Mouse (Mus musculus): ENCODE data around the gene Relch. TPM values are rescaled to one million over a fixed set of nuclear protein-coding genes. Genes with fewer than 3 reads are reported as not detected.

Gene Relch
- 29.2 TPM for polyA plus RNA-seq (2021)

- peak; percentile 92 for DNase-seq (ENCODE audit: low read depth, low spot score)
- in situ Hi-C loops (cut with MboI; ENCODE audit: low pct_unique_long_range_greater_than_20kb): loop anchor here (5.0 to 10.0 kb wide), 2 partner anchors 351 to 734 kb away; no protein-coding TSS in a partner anchor
- no peak for TF ChIP-seq CTCF (IDR thresholded peaks at IDR 0.05)
- ChIA-PET POLR2A (no interaction called here), CTCF (interaction anchor here (1.1 kb wide), 1 partner anchor 17 kb away, joined by 5 read pairs; no protein-coding TSS in a partner anchor)
- peak; percentile 92 for ATAC-seq
- H3K27me3 ChIP-seq: no peaks in the 10 kb centered on the region
Observed at GRCm38 (mm10) chr1:105663171-105663961, at the start of gene Relch, which contains the start of gene Pign. Gene Relch (plus strand): TSS chr1:105663861. Gene Pign (minus strand): TSS chr1:105663677.

- peak; percentile 48 for TF ChIP-seq CTCF (IDR thresholded peaks at IDR 0.05)
- DNase-seq (ENCODE audit: low read depth, low spot score): no peak
- ChIA-PET POLR2A (no interaction called here), CTCF (interaction anchor here (1.0 to 2.3 kb wide), 6 partner anchors 10 to 647 kb away, joined by 3 to 12 read pairs (median 3); no protein-coding TSS in a partner anchor)
- no peaks in the 10 kb centered on the region for H3K27me3 ChIP-seq
- in situ Hi-C loops (cut with MboI; ENCODE audit: low pct_unique_long_range_greater_than_20kb): loop anchor here (25.0 kb wide), 1 partner anchor 1818 kb away; no protein-coding TSS in a partner anchor
- peak; percentile 78 for ATAC-seq
Observed at GRCm38 (mm10) chr1:105630481-105630880, 33.2 kb upstream of the Relch start.

GRCm38 (mm10) chr1:105644093-105644492 is 19.6 kb upstream of the Relch start:
- ATAC-seq (no peak), DNase-seq (ENCODE audit: low read depth, low spot score) (no peak)
- no peaks in the 10 kb centered on the region for H3K27me3 ChIP-seq
- CTCF ChIA-PET: no interaction called here
- TF ChIP-seq CTCF (IDR thresholded peaks at IDR 0.05): no peak
- POLR2A ChIA-PET: no interaction called here
- in situ Hi-C loops (cut with MboI; ENCODE audit: low pct_unique_long_range_greater_than_20kb): loop anchor here (25.0 kb wide), 1 partner anchor 1832 kb away; no protein-coding TSS in a partner anchor

DNA sequence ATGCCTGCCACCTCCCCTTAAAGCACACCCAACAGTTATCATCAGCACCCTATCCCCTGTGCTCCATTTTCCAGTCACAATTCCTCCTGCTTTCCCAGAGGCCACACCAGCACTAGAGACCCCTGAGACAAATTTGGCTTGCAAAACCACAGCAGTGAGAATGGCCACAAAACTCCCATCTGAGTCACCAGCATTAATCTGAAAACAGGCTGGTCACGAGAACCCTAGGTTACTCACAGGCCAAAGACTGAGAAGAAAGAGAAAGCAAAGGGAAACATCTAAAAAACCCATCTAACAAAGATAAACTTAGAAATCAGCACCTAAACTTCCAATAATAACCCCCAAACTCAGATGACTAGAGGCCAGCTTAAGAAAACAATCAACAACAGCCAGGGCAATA is 13.0 kb upstream of the Relch start:
- no peak for DNase-seq (ENCODE audit: low read depth, low spot score)
- no peaks in the 10 kb centered on the region for H3K27me3 ChIP-seq
- no peak for TF ChIP-seq CTCF (IDR thresholded peaks at IDR 0.05)
- POLR2A ChIA-PET: no interaction called here
- CTCF ChIA-PET: interaction anchor here (1.3 kb wide), 1 partner anchor 15 kb away, joined by 4 read pairs; no protein-coding TSS in a partner anchor
- in situ Hi-C loops (cut with MboI; ENCODE audit: low pct_unique_long_range_greater_than_20kb): no loop called here
- ATAC-seq: no peak

DNA sequence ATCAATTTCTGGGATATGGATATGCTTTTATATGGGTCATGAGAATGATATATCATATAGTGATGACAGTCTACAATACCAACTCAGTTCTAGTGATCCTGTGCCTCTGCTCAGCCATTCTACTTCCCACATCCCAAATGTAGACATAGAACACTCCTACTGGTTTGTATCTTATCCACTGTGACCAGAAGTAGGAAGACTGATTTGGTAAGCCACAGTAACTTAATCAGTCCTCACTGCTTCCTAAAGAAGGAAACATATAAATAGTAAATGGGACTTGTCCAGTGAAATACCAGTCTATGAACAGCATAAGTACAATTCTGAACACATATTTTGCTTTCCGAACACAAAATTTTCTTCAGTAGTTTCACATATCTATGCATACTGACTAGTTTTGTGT is 9.7 kb upstream of the Relch start:
- CTCF ChIA-PET: no interaction called here
- DNase-seq (ENCODE audit: low read depth, low spot score) (no peak), ATAC-seq (no peak)
- in situ Hi-C loops (cut with MboI; ENCODE audit: low pct_unique_long_range_greater_than_20kb): no loop called here
- POLR2A ChIA-PET: interaction anchor here (1.3 kb wide), 1 partner anchor 12 kb away, joined by 3 read pairs; no protein-coding TSS in a partner anchor
- no peaks in the 10 kb centered on the region for H3K27me3 ChIP-seq
- TF ChIP-seq CTCF (IDR thresholded peaks at IDR 0.05): no peak

- DNase-seq (ENCODE audit: low read depth, low spot score) (no peak), ATAC-seq (no peak)
- ChIA-PET CTCF (interaction anchor here (0.6 to 1.5 kb wide), 11 partner anchors 11 to 377 kb away, joined by 3 to 8 read pairs (median 3); no protein-coding TSS in a partner anchor), POLR2A (no interaction called here)
- no peaks in the 10 kb centered on the region for H3K27me3 ChIP-seq
- in situ Hi-C loops (cut with MboI; ENCODE audit: low pct_unique_long_range_greater_than_20kb): loop anchor here (5.0 to 10.0 kb wide), 2 partner anchors 355 to 737 kb away; no protein-coding TSS in a partner anchor
- TF ChIP-seq CTCF (IDR thresholded peaks at IDR 0.05): no peak
Observed at GRCm38 (mm10) chr1:105660015-105660414, 3.6 kb upstream of the Relch start.

- ChIA-PET POLR2A (no interaction called here), CTCF (interaction anchor here (1.1 kb wide), 1 partner anchor 18 kb away, joined by 5 read pairs; no protein-coding TSS in a partner anchor)
- no peak for TF ChIP-seq CTCF (IDR thresholded peaks at IDR 0.05)
- no peaks in the 10 kb centered on the region for H3K27me3 ChIP-seq
- ATAC-seq (peak; percentile 5), DNase-seq (ENCODE audit: low read depth, low spot score) (no peak)
- in situ Hi-C loops (cut with MboI; ENCODE audit: low pct_unique_long_range_greater_than_20kb): loop anchor here (5.0 to 10.0 kb wide), 2 partner anchors 352 to 735 kb away; no protein-coding TSS in a partner anchor
Observed at GRCm38 (mm10) chr1:105662820-105663170, 866 bp upstream of the Relch start.

GRCm38 (mm10) chr1:105663962-105664812 is 526 bp downstream of the Relch start:
- TF ChIP-seq CTCF (IDR thresholded peaks at IDR 0.05): no peak
- in situ Hi-C loops (cut with MboI; ENCODE audit: low pct_unique_long_range_greater_than_20kb): loop anchor here (5.0 to 10.0 kb wide), 2 partner anchors 351 to 733 kb away; no protein-coding TSS in a partner anchor
- no peaks in the 10 kb centered on the region for H3K27me3 ChIP-seq
- POLR2A ChIA-PET: no interaction called here
- DNase-seq (ENCODE audit: low read depth, low spot score) (no peak), ATAC-seq (peak; percentile 31)
- CTCF ChIA-PET: interaction anchor here (1.0 to 2.7 kb wide), 3 partner anchors 16 to 28 kb away, joined by 3 to 13 read pairs (median 5); no protein-coding TSS in a partner anchor

DNA sequence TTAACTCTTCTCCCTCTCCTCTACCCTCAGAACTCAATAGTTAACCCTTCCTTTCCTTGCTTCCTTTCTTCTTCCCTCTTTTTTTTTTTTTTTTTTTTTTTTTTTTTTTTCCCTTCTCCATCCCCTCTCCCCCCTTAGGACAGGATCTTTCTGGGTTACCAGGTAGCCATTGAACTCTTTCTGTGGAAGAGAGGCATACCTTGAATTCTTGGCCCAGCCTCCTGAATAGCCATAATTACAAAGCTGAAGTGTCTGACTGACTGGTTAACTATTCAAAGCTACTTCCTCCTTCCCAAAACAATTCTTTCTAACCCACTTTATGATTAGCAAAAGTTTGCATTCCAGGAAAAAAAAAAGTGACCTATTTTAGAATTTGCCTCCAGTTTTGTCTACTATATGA is 6.0 kb downstream of the Relch start:
- no peaks in the 10 kb centered on the region for H3K27me3 ChIP-seq
- ChIA-PET CTCF (interaction anchor here (1.0 to 1.8 kb wide), 2 partner anchors 11 to 48 kb away, joined by 3 to 5 read pairs; no protein-coding TSS in a partner anchor), POLR2A (interaction anchor here (0.6 to 0.8 kb wide), 2 partner anchors 49 to 161 kb away, joined by 3 to 5 read pairs; no protein-coding TSS in a partner anchor)
- in situ Hi-C loops (cut with MboI; ENCODE audit: low pct_unique_long_range_greater_than_20kb): loop anchor here (10.0 kb wide), 1 partner anchor 345 kb away; no protein-coding TSS in a partner anchor
- ATAC-seq (no peak), DNase-seq (ENCODE audit: low read depth, low spot score) (no peak)
- TF ChIP-seq CTCF (IDR thresholded peaks at IDR 0.05): no peak

DNA sequence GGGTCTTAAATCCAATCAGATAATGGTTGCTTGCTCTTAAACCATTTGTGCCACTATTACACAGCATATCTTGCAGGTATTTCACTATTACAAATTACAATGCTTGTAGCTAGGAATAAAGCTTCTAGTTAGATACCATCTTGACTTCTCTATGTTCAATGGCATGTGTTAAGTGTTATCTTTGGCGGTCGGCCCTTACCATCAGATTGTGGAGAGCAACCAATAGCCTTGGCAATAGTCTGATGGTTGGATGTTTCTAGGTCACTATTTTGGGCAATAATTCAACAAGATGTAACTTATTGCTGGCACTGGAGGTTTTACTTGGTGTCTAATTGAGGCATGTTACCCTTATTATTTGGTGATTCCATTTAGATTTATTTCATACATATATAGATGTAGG is 11.1 kb downstream of the Relch start:
- H3K27me3 ChIP-seq: no peaks in the 10 kb centered on the region
- ChIA-PET CTCF (no interaction called here), POLR2A (no interaction called here)
- in situ Hi-C loops (cut with MboI; ENCODE audit: low pct_unique_long_range_greater_than_20kb): no loop called here
- DNase-seq (ENCODE audit: low read depth, low spot score): no peak
- no peak for TF ChIP-seq CTCF (IDR thresholded peaks at IDR 0.05)
- no peak for ATAC-seq

Data from Patski (cell line).